Mouse (Mus musculus) retina, adult 2 months (tissue): ENCODE data around the gene Adgre5.

Experiments used
- DNase-seq: peaks from one replicate; pipeline ENCODE4 v3.0.0-alpha.2; 2012; ENCODE audit warnings: low read depth, low spot score

The Adgre5 gene

DNA sequence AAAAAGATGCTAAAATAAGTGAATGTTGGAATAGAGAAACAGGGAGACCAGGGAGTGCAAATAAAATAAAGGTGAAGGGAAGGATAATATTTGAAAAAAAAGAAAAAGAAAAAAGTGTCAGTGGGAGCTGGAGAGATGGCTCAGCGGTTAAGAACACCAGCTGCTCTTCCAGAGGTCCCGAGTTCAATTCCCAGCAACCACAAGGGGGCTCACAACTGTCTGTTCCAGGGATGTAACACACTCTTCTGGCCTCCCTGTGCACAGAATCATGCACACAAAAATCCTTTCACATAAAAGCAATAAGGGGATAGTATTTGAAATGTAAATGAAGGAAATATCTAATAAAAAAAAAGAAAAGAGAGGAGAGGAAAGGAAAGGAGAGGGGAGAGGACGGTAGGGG lies 13.0 kb upstream of the Adgre5 start:
- no peak for DNase-seq

DNA sequence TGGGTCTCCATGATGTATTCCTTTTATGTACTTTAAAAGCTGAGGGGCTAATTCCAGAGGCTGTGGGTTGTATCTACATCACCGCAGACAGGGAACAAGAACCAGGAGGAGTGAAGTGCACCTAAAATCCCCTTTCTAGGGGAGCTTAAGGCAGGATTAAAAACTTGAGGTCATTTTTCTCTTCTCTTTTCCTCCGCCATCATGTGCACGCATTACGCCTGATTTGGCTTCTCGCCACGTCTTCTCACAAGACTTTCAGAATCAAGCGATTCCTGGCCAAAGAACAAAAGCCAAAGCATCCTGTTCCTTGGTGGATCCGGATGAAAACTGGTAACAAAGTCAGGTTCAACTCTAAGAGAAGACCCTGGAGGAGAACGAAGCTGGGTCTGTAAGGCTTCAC lies 8.1 kb upstream of the Adgre5 start:
- DNase-seq: no peak

DNA sequence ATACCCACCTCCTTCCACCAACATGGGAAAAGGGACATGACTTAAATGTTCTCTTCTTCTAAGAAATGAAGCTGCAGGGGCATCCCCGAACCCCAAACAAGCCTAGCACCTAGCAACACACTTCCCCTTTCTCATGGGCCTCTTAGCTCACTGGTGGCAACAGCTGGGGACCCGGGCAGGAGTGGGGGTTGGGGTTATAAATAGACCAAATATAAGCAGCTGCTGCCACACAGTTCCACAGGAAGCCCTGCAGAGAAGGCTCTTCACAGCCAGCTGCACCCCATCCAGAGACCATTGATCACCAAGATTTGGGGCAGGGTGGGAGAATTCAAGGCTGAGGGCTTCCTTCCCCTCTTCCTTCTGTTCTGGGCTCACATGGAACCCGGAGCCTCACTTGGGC lies 7.6 kb upstream of the Adgre5 start:
- DNase-seq: no peak

DNA sequence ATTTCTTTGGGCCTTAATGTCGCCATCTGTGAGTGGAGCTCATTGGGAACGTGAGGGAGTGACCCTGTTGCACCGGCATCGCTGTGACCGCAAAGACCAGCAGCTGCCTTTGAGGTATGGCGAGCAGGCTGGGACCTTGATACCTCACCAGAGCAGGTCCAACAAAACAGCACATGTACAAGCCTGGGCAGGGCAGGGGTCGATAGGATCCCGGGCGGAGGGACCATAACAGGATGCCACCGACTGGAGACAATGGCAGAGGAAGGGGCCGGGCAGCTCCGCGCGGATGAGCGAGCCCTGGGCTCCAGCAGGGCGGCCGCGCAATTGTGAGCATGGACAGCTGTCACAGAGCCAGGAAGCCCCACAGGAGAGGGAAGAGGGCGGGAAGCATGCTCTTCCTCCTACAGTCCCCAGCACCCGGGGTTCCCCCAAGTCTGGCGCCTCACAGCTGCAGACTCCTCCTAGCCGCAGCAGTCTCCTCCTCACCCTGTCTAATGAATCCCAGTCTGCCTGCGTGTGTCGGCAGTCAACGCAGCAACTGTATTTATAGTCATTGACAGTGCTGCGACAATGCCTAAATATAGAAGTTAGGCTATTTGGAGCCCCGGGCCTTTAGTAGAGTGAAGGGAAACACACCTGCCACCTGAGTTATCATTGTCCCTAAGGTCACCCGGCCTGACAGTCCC lies 6.7 kb upstream of the Adgre5 start:
- DNase-seq: no peak

DNA sequence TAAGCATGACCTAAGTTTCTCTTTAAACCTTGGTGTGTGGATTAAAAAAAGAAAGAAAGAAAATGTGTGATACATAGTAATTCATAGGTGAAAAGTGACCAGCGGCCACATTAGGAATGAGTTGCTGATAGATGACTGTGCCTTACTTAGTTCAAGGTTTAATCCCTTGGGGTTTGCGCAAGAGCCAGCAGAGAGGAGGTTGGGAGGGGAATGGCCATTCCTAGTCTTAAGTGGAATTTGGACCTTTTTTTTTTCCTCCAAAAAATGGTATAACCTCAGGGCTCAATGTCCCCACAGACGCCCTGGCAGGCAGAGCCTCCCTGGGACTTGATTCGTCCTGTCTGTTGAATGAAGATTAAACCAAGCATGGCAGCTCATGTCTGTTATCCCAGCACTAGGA lies 2.9 kb upstream of the Adgre5 start:
- DNase-seq: no peak

DNA sequence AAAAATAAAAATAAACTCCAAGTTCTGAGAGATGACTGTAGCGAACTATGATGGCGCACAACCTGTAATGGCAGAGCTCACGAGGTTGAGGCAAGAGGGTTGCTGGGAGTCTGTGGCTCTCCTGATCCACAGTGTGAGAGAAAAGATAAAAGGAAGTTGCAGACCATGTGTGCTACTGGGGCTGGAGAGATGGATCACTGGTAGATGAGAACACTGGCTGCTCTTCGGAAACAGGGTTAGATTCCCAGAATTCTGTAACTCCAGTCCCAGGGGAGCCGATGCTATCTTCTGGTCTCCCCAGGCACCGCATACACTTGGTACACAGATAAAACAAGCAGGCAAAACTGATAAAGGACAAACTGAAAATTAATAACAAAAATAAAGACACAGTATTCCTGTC lies 1.8 kb upstream of the Adgre5 start:
- no peak for DNase-seq

DNA sequence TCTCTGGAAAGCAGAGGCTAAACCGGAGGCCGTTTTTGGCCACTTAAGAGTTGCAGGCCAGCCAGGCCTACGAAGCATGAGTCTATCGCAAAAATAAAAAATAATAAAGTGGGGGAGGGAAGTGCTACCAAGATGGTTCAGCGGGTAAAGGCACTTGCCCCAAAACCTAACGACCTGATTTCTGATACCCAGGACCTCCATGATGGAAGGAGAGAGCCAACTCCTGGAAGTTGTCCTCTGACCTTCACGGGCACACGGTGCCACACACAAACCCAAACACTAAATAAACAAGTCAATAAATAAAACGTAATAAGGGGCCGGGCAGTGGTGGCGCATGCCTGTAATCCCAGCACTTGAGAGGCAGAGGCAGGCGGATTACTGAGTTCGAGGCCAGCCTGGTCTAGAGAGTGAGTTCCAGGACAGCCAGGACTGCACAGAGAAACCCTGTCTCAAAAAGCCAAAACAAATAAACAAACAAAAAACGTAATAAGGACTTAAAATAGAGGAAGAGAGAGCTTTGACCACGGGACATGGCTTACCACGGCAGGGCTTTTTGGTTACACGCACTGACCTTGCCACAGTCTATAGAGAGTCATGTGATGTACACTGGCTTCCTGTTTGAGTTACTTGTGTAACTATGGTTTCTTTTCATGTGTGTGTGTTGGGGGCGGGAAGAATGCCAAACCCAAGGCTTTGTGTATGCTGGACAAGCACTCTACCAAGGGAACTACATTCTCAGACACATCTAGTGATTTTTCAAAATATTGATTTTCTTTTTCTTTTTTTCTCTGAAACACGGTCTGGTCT lies 926 bp upstream of the Adgre5 start:
- DNase-seq: no peak

DNA sequence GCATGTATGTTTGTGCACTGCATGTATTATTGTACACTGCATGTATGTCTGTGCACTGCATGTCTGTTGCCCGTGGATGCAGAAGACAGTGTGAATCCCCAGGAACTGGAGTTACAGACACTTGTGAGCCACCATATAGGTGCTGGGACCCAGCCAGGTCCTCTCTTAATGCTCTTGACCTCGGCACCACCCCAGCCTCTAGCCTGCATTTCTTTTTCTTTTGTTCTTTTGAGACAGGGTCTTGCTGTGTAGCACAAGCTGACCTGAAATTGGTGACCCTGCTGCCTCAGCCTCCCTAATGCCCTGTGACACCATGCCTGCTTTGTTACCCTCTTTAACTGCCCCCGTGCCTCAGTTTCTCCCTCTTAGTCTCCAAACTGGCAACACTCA lies 545 bp downstream of the Adgre5 start:
- no peak for DNase-seq

DNA sequence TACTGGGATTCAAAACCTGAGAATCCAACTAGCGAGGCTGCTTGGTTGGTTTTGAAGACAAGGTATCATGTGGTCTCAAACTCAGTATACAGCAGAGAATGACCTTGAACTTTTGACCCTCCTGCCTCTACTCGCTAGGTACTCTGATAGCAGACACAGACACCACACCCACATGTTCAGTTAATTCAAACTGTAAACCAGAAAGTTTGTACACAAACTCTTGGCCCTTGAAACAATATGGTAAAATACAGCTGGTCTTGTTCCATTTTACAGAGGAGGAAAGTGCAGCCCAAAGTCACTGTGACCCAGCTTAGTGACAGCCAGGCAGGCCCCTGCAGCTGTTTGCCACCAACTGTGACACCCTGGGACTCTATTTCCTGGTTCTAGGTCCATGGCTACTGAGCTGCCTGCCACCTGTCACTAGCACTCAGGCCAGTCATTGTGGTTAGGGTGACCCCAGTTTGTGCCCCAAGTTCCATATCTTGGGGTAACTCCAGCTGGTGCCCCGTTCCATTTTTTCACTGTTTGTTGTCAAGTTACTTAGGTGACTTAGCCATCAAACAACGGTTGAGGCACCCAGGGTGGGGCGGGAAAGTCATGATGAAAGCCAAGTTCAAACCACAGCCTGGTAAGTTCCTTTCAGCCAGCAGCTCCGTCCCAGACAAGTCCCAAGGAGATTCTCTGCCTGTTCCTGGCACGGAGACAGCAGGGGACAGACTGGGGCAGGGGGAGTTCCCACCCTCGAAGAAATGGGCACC lies 1.2 kb downstream of the Adgre5 start:
- no peak for DNase-seq

DNA sequence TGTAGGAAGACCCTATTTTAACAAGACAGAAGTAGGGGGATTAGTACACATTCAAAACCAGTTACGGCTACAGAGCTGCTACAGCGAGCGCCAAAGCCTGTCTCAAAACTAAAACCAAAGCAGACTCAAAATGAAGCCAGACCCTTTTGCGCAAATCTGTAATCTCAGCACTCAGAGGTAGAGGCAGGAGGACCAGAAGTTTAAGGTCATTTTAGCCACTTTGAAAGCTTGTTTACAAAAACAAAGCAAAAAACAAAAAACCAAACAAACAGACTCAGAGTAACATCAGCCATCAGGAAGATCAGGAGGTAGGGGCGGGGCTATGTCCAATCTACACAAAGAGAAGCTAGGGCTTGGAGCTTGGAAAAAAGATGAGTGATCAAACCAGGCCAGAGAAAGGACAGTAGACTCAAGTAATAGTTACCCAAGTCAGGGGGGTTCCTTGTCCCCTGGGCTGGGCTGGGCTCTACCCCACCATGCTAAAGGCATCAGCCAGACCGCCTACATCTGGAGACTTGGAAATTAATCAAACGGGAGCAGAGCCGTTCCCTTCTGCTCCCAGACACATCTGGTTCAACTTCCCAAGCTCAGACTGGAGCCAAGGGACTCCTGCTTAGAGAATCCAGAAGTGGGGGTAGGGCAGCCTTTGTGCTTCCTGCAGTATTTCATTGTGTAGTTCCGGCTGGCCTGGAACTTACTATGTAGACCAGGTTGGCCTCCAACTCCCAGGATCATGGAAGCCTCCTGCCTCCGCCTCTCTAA lies 2.0 kb downstream of the Adgre5 start:
- DNase-seq: no peak

DNA sequence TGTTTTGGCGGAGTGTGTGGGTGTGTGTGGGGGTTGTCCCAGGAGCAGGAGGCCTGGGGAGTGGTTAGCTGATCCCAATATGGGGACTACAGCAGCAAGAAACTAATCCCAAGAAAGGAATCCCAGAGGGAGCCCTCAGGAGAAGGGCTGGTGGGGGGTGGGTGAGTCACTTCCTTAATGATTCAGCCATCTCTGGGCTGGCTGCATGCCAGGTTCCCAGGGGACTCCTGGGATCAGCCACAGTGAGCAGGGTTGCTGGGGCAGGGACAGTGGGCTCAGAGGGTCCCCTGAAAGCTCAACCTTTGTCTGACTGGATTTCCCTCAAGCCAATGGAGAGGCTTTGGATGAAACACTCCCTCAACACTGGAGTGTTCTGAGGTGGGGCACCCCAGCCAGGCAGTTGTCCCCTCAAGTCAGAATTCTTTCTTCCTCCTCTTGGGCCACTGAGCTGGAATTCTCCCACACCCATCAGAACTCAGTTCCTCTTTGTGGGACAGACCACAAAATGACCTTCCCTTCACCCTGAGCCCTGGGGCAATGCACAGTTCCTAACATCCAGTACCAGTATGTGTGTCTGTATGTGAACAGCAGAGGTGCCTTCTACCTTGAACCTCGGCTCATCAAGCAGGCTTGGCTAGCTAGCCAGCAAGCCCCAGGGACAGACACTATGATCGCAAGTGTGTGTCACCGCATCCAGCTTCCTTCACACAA lies 3.1 kb downstream of the Adgre5 start:
- DNase-seq: no peak

DNA sequence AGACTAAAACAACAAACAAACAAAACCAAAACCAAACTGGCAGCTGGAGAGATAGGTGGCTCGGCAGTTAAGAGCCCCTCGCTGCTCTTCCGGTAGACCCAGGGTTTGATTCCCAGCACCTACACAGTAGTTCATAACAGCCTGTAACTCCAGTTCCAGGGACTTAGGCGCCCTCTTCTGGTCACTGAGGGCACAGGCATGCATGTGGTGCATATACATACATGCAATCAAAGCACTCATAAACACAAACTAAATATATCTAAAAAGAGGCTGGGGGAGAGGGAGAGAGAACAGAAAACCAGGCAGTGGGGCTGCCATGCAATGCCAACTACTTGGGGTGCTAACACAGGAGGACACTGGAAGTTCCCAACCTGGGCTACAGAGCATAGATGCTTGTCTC lies 3.8 kb downstream of the Adgre5 start:
- DNase-seq: no peak

DNA sequence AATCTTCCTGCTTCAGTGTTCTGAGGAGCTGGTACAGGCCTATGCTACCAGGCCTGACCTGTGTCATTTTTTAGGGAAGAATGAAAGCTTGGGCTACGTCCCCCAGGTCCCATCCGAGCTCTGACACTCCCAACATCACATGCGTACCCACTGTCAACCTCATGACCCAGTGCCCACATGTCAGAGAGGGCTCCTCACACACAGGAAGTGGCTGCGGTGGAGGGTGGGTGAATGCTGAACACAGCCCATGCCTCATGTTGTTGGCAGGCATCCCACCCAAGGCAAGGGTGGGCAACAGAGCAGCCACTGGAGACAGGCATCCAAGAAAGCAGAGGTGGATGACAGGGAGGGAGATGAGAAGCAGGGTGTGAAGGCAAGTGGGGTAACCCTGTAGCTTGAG lies 4.4 kb downstream of the Adgre5 start:
- DNase-seq: no peak

DNA sequence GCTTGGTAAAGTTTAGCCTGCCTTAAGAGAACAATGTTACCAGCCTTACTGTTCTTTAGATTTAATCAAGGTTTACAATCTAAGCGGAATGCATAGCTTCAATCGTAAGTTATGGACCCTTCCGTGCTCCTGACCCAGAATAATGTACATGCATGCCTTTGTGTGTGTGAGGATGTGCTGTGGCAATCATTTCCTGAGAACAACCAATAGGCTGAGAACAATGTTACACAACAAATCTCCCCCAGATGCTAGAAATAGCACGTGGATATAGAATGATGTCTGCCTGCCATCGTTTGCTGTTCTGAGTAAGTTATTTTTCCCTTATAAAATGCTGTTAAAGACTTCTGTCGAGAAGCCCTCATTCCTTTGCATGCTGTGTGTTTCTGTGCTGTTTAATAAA lies 8.2 kb downstream of the Adgre5 start:
- DNase-seq: no peak

DNA sequence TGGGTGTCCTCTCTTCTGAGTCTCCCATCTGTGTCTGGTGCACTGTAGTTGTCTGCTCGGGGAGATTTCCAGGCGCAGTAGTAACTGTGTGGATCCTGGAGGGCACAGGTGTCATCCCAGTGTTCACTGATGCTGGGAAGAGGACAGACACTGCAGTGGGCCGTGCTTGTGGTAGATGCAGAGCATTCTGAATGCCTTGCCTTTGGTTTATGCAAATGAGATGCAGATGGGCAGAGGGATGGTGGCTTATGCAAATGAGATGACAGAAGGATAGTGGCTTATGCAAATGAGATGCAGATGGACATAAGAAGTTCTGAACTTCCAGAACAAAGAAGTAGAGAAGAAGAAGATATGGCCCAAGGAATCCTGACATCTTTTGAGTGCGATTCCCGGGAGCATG lies 9.2 kb downstream of the Adgre5 start:
- no peak for DNase-seq

DNA sequence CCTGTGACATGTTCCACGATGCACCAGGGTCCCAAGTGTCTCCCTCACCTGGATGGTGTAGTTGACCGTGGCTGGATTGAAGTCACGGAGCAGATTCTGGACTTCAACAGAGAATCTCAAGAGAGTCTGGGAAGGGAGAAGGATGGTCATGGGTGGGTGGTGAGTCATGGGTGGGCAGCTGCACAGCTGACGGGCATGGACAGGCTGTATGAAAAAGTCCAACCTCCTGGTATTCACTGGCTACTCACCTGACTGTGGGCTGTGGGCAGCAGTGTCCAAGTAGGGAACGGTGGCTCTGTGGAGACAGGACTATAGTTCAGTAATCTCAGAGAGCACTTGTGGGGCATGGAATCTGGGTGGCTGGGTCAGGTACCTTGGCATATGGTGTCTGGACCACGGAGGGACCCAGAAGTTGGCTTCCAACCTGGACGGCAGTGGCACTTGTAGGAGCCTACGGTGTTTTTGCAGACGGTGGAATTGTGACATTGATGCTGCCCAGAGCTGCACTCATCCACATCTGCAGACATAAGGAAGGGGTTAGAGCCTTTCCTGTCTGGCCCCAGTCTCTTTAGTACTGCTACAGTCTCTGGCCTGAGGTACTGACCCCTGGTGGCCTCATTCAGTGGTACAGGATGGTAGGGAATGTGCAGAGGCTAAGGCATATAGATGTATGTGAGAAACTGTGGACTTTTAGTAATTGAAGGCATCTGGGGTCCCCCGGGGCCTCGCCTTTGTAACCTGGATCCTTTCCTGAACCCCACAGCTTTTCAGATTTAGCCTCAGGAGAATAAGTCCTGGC lies 11.9 kb downstream of the Adgre5 start:
- DNase-seq: no peak

DNA sequence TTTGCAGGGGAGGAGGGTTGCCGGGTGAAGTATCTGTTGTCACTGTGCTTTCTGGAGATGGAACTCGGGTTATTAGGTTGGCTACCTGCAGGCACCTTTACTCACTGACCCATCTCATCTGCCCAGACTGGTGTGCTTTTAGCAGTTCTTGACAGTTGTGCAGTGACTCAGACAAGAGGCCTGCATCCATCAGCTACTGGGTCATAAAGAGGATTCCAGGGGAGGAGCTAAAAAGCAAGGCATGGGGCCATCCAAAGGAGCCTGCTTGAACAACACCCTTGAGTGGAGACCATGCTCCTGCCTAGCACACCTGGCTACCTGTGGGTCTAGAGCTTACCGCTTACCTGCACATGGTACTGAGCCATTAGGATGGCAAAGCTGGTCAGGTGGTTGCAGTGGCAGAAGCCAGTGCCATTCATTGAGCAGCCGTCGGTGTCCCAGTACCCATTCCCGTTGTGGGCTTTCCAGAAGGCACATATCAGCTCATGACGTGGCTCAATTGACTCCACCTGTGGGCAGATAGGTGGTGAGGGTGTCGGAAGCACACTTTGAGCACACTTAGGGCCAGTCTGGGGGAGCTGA lies 15.5 kb downstream of the Adgre5 start:
- no peak for DNase-seq

DNA sequence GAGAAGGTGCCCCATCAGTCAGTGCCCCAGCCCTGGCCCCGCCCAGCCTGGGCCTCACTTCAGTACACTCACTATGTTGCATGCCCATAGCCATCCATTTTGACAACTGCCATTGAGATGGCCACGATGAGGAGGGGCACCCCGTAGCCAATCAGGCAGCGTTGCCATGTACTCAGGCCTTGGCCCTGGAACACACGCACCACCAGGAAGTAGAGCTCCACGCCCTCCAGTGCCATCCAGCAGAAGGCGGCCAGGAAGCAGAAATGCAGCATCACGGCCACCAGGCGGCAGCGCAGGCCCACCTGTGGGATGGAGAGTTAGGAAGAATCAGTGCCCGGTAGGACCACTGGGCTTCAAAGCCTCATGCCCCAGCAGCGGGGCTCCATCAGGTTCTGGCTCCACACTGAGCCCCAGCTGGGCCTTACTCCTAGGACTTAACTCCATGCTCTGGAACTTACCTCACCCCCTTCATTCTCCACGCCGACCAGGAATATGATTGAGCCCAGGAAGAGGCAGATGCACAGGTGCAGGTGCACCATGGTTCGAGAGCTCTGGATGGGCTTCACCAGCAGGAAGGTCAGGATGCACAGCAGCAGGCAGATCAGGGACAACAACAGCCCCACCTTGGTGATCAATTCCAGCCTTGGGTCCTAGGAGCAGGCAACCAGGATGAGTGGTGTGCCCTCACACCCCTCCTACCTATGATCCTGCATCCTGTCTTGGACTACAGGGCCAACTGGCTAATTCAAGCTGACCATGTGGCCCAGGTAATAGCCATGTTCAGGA lies 16.2 kb downstream of the Adgre5 start:
- no peak for DNase-seq

DNA sequence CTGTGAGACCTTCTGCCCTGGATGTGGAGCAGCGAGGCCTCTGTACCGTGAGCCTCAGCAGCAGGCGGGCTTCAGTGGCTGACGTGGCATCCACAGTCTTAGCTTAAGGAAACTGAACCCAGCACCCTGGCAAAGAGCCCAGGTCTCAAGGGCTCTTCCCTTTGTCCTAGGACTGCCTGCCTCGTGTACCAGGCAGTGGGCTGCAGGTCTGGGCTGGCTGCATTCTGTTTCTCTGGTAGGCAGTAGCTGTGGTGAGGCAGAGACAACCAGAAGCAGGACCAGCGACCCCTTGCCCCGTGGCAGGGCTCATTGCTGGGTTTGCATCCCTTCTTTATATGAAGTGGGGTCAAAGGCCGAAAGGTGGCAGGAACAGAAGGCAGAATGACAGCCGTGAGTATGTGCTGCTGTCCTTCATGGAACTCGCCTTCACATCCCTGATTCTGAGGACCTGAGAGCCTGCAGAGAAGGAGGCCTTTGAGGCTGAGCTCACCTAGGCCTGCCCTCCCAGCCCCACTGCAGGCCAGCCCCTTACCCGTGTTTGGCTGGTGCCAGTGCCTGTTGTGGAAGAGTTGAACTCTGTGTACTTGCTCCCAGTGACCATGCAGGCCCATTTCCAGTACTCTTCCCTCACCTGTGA lies 17.6 kb downstream of the Adgre5 start:
- no peak for DNase-seq
